Mouse (Mus musculus) stomach, embryonic 15.5 days (tissue): Measurements from ENCODE around the gene Gm8369. TPM values are rescaled to one million over a fixed set of nuclear protein-coding genes. Genes with fewer than 3 reads are reported as not detected.

Experiments
- polyA plus RNA-seq: library from polyadenylated mRNA; unstranded; fragments of >200 nt; fragmentation: Nextera tagmentation; extraction: Ambion mirVana; gene quantifications from 2 replicates; pipeline ENCODE4 v1.2.1, GENCODE M21; 2015

Gm8369 gene
- polyA plus RNA-seq, 1 experiment from 2014 or later, result not detected

Other genes with a start within 250 kb of the Gm8369 start
- not detected in 2 replicates for gene Ms4a1, start 219.7 kb upstream of the Gm8369 start, polyA plus RNA-seq
- gene Ms4a5, start 202.1 kb upstream of the Gm8369 start, polyA plus RNA-seq, result not detected in 2 replicates
- gene Ms4a14, start 171.5 kb upstream of the Gm8369 start, polyA plus RNA-seq, result 0.06 TPM in 2 replicates
- 5.5 and 6.2 TPM in 2 replicates for gene Ms4a7, start 149.8 kb upstream of the Gm8369 start, polyA plus RNA-seq
- 9.9 and 10.8 TPM in 2 replicates for gene Ms4a4a, start 110.4 kb upstream of the Gm8369 start, polyA plus RNA-seq
- 2.0 and 3.5 TPM in 2 replicates for gene Ms4a4c, start 81.2 kb upstream of the Gm8369 start, polyA plus RNA-seq
- 0.50 and 0.63 TPM in 2 replicates for gene Ms4a4b, start 42.4 kb upstream of the Gm8369 start, polyA plus RNA-seq
- gene Ms4a6c, start 16.6 kb upstream of the Gm8369 start, polyA plus RNA-seq, result 11.6 and 12.2 TPM in 2 replicates
- 7.4 and 7.6 TPM in 2 replicates for gene Ms4a6b, start 30.6 kb downstream of the Gm8369 start, polyA plus RNA-seq
- 2.3 and 3.5 TPM in 2 replicates for gene Ms4a4d, start 50.9 kb downstream of the Gm8369 start, polyA plus RNA-seq
- 6.8 and 6.9 TPM in 2 replicates for gene Ms4a6d, start 118.9 kb downstream of the Gm8369 start, polyA plus RNA-seq
- 0.81 and 0.83 TPM in 2 replicates for gene Ms4a2, start 137.8 kb downstream of the Gm8369 start, polyA plus RNA-seq
- gene Ms4a3, start 154.9 kb downstream of the Gm8369 start, polyA plus RNA-seq, result 0.86 and 1.7 TPM in 2 replicates
- not detected in 2 replicates for gene Oosp2, start 174.6 kb downstream of the Gm8369 start, polyA plus RNA-seq
- not detected in 2 replicates for gene Oosp1, start 205.2 kb downstream of the Gm8369 start, polyA plus RNA-seq
- gene Oosp3, start 211.1 kb downstream of the Gm8369 start, polyA plus RNA-seq, result not detected in 2 replicates